Mouse (Mus musculus) brain, embryonic 14.5 days (tissue): ENCODE measurements at regions not wholly inside any gene's neighbourhood (a gene's known extent, or its start where the extent isn't known, plus 50 kb on each side); places are given as distances from the start of the nearest gene placed in this dataset.

Source experiments
- CTCF ChIP-seq: fragments of 200-500 bp; IDR thresholded peaks from 2 replicates; pipeline ENCODE4 v1.5.1; 2012; ENCODE audit warnings: inconsistent platforms, mild to moderate bottlenecking, moderate library complexity, borderline replicate concordance; ENCODE audit not compliant: insufficient read depth, insufficient read length; ENCODE audit errors: extremely low read depth
- POLR2A ChIP-seq: fragments of 200-500 bp; IDR thresholded peaks from 2 replicates; pipeline ENCODE4 v1.6.1; 2012; ENCODE audit warnings: mild to moderate bottlenecking, inconsistent platforms, borderline replicate concordance; ENCODE audit not compliant: poor library complexity, insufficient read depth, insufficient read length, severe bottlenecking; ENCODE audit errors: extremely low read depth

DNA sequence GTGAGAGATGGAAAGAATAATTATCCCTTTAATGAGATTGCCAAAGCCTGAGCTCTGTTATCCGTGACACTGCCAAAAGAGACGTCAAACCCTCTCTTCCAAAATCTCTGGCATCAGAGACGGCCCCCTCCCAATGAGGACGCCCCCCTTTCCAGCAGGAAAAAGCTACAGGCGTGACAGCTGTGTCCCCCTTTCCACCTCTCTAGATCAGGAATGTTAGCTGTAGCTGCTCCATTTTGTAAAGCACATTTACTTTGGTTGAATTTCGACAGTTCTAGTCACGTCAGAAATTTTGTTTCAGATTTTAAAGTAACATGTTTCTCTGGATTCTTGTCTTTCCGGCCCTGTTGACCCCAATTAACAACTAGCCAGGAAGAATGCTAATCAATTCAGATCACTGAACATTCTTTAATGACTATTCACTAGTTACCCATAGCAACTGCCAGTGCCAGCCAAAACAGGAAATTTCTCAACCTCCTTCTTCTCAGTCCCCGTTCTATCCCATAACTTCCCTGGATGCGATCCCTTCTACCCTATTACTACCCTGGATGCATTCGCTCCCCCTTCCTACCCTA is 261.1 kb downstream of the Dad1 start:
- no peak for TF ChIP-seq POLR2A
- no peak for TF ChIP-seq CTCF
